Mouse (Mus musculus): ENCODE measurements around the gene Dph1.

Gene Dph1

DNA sequence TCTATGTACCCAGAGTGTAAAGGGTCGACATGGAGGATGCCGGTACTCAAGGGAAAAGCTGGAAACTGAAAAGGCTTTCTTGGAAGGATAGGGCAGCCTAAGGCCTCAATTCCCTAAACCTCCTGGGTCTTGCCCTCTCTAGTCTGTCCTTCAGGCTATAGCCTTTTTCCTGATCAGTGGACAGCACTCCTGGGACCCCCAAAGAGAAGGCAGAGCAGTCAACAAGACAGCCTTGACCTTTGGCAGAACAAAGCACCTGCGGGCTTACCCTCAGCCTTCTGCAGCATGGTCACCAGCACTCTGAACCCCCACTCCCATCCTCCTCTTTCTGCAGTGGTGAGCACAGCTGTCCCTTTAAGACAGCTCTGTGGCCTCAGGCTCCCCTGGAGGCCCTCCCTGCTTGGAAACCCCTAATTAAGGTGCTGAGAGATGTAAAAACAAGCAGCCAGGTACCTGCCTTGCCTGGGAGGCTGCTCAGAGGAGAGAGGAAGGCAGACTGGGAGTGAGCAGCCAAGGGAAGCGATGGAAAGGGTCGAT is at the start of gene Dph1:
Gene Dph1 (minus strand): TSS at position 337 of the 537 bp plus-strand sequence.
- no peak for DNase-seq (ENCODE audit: low read depth)

DNA sequence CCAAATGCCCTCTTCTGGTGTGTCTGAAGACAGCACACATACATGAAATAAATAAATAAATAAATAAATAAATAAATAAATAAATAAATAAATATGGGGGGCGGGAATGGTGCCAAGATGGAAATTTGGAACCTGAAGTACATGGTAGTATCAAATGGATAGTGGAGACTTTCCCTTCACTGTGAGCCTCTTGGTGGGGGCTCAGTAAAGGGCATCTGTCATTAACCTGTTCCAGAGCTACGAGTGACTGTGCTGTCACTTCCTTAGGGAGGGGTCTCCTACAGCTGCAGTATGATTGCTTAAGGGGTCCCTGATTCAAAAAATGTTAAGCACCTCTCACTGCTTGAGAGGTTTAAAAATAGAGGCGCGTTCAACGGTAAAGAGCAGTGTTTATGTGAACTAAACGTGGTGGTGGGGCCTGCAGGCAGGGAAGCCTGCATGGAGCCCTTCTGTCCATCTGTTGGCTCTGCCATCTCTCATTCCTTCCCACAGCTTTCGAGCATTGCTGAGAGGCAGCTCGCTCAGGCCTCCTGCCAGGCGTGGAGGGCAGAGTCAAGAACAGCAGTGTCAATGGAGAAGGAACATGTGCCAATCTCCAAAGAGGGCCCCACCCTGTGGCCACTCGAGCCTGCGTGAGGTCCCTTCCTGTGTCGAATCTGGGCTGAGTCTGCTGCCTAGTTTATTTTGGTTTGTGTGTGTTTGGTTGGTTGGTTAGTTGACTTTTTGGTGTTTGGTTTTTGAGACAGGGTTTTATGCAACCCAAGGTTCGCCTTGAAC is 49.3 kb upstream of the Dph1 start:
- no peak for DNase-seq (ENCODE audit: low read depth)

DNA sequence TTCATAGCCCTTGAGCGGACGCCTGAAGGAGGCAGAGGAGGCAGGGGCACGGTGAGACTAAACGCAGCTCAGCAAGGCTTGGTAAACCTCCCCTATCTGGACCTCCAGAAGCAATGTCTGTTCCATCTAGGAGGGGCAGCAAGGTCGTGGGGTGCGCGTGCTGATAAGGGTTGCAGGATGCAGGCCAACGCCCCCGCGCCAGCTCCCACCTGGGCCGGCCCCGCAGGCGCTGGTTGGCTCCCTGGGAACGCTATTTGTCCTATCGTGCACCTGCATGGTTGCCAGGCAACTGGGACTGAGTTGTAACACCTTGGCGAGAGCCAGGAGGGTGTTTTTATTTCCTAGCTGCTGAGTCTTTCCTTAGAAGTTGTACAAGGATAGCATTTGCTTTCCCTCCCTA is 43.7 kb upstream of the Dph1 start:
- DNase-seq (ENCODE audit: low read depth), result no peak

DNA sequence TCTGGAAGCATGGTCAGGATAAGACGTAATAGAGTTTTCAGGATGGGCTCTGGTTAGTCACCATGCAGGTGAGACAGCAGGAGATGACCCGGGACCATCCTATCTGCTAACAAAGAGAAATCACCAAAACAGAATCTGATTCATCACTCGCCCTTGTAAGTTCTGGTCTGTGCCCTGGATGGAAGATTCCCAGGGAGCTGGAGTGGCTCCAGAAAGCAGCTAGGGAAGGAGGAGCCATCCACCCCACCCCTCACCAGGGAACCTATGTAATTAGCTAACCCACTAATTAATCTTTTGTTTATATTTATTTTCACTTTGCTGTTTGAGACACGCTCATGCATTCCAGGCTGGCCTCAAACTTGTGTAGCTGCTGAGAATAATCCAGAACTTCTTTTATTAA is 41.4 kb upstream of the Dph1 start:
- DNase-seq (ENCODE audit: low read depth), result no peak

DNA sequence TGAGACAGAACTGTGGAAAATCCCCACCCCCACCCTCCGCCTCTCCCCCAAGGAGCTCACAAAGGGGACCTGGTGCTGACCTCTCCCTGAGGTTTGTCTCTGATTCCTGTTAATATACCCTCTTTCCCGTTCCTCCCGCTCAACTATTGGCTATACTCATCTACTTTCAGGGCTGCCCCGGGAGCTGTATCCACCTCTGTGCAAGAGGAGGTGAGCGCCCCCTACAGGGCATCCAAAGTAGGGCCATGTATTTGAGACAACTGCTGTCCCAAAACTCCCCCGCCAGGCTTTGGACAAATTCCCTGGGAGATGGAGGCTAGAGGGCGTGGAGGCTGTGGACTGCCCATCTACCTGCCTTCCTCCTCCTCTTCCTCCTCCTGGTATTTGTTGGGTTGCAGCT is 40.7 kb upstream of the Dph1 start:
- DNase-seq (ENCODE audit: low read depth), result peak; percentile 84

DNA sequence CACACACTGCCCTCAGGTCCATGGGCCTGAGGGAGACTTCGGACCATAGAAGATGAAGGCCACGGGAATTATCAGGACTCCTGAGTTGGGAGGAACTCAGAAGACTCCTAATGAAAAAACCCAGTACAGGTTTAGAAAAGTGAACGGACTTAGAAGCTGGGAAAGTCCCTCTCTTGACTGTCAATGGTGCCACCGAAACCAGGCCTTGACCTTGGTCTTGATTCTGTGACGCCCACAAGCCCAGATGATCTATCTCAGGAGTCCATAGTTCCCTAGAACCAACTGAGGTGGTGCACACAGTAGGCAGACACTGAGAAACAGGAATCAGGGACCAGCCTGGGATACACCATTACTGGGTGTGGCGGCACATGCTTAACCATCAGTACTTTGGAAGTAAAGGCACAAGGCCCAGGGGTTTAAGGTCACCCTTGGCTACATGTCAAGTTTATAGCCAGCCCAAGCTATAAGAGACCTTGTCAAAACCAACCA is 39.3 kb upstream of the Dph1 start:
- DNase-seq (ENCODE audit: low read depth), result no peak

DNA sequence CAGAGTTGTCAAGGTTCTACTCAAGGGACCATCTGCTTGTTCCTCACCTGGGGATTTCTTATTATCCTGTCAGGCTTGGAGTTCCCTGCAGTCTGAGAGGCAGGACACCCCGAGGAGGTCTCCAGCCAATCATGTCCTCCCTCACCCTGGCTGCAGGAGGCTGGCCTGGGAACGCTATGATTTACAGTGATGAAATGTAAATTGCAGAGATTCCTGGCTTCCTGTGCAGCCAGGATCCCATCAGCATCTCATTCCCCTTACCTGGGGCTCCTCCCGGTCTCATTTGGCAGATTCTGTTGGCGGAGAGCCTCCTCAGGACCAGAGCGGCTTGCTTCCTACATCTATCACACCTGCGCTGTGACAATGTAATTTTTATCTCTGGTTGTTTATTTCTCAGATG is 38.2 kb upstream of the Dph1 start:
- no peak for DNase-seq (ENCODE audit: low read depth)

DNA sequence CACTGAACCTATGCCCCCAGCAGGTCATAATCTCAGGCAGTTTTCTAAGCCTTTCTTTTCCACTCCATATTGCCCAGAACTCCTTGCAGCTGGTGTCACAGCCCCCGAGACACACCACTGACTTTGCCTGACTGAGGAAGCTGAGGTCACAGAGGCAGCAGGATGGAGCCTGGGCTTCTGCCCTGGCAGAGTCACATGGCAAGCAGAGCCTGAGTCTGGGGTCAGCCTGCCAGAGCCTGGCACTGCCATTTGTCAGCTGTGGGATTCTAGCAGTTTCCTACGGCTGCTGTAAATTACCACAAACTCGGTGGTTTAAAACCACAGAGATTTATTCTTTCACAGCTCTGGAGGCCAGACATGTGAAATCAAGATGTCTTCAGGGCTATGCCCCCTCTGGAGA is 36.6 kb upstream of the Dph1 start:
- no peak for DNase-seq (ENCODE audit: low read depth)

DNA sequence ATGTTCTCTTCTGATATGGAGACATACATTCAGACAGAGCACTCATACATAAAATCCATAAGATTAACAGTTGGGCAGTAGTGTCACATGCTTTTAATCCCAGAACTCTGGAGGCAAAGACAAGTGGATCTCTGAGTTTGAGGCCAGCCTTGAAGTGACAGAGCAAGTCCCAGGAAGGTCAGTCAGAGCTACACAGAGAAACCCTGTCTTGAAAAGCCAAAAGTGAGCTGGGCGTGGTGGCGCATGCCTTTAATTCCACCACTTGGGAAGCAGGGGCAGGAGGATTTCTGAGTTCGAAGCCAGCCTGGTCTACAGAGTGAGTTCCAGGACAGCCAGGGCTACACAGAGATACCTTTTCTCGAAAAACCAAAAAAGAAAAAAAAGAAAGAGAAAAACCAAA is 33.8 kb upstream of the Dph1 start:
- DNase-seq (ENCODE audit: low read depth), result no peak

DNA sequence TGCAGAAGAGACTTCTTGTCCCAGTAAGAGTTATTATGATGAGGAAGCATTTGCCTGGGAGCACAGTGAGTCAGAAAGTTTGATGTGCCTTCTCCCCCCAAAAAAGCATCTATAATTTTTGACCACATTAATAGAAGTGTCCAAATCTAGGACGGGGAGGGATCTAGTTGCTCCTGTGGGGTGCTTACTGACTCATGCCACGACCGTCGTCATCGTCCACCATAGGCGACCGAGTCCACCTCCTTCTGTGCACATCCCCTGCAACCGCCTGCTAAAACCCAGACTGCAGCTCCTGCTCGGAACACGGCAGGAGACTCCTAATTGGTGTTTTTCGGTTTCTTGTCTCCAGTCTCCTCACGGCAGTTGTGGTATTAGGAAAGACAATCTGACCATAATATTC is 33.0 kb upstream of the Dph1 start:
- DNase-seq (ENCODE audit: low read depth), result no peak

DNA sequence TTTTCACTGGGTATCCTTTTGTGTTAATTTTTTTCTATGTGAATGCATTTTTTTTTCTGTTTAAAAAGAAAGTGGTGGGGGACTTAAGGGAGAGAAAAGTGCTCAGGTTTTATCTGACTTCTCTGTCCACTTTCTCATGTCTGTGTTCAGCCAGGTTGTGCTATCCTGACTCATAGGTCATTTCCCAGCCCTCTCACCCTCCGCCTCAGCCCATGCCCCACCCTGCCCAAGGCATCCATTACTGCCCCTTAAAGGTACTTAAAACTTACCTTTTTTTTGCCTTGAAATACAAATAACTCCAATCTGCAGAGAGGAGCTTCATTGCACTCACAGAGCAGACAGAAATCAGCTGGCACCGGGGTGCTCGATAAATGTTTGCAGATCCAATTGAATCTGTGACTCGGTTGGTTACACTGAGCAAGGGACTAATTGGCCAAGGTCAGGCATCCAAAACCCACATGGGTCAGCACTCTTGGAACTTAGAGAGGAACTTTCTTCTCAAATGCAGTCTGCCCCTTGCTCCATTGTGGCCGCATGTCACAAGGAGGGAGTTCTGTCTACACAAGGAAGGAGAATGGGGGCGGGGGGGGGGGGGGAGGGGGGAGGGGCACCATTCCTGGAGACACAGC is 29.6 kb upstream of the Dph1 start:
- no peak for DNase-seq (ENCODE audit: low read depth)

DNA sequence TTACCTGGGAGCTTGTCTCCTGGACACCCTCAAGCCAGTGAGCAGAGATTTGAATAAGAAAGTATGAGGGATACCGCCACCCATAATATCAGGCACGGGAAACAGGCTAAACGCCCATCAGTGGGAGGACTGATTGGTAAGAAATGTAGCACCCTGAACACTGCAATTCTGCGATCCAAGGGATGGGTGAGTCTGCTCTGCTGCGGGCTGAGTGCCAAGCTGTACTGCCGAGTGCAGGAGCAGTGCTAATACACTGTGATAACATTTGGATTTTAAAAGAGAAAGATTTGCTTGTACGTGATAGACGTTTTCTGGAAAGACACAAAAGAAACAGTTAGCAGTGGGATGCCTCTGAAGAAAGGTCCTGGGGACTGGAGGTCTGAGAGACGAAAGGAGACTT is 29.1 kb upstream of the Dph1 start:
- no peak for DNase-seq (ENCODE audit: low read depth)

DNA sequence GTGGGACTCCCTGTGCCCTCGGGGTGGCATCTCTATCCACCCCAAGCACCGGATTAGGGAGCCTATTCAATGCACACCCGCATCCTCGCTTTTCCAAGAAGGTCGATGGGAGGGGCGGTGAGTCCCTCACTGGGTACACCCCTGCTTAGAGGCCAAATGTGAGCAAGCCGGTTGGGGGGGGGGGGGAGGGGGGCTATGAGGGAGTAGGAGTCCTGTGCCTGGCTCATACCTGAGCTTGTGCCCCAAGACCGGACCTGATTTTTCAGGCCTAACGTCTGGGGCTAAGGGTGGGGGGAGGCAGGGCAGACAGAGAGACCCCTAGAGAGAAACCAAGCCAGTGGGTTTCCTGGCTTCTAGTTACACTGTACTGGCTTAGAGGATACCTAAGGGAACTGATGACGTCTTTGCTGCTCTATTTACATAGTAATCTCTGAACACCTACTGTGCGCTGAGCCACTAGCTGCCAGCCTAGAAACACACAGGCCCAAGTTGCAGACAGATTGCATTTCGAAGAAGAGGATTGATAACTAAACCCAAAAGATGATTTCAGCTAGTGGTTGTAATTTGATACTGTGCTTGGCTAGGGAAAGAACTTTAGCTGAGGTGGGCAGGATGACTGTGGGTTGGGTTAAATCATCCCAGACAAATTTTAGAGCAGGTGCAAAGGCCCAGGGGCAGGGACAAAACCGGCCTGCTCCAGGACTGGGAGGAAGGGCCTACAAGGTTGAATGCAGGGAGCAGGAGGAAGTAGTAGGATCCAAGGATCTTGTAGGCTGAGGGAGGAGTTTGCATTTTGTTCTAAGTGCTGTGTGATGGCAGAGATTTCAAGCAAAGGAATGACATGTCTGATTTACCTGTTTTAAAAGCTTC is 23.3 kb upstream of the Dph1 start:
- DNase-seq (ENCODE audit: low read depth), result no peak

DNA sequence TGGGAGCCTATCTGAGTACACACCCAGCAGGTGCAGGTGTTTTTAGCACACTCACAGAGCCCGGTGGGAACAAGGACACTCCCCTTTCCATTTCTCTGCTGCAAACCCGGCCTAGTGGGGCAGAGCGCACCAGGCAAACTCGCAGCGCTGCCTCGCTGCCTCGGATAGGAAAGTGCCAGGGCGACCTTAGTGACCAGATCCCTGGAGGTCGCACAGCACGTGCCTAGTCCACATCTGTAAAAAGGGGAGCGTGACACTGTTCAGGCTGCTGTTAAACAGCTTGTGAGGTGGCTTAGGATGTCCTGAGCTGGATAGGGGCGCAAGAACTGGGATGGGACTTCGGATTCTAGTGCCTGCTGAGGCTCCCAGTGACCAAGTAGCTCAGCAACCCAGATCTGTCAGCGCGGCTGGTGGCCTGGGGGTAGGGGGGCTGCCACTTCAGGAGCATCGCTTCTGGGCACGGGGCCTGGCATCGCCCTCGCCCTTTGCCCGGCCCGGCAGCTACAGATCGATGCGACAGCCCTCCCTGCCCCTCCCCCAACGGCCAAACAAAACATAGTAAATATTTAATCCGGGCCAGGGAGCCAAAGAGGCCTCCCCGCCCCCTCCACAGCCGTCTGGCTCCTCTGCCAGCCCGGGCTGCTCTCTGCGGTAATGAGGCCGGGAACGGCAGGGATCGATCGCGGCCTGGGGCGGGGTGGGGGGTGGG is 22.5 kb upstream of the Dph1 start:
- DNase-seq (ENCODE audit: low read depth), result no peak

DNA sequence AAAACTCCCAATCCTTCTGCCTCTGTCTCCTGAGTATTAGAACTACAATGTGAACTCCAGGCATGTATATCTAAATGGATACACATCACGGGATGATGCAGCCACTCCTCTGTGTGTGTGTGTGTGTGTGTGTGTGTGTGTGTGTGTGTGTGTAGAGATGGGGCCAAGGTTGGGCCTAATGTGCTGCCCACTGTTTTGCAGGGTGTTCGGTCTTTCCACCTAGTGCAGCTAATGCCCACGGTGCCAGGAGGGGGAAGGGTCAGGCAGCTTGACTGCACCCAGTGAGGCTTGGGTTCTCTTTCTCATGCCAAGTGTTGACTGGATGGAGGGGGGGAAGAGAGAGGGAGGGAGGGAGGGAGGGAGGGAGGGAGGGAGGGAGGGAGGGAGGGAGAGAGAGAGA is 21.8 kb upstream of the Dph1 start:
- DNase-seq (ENCODE audit: low read depth), result no peak

DNA sequence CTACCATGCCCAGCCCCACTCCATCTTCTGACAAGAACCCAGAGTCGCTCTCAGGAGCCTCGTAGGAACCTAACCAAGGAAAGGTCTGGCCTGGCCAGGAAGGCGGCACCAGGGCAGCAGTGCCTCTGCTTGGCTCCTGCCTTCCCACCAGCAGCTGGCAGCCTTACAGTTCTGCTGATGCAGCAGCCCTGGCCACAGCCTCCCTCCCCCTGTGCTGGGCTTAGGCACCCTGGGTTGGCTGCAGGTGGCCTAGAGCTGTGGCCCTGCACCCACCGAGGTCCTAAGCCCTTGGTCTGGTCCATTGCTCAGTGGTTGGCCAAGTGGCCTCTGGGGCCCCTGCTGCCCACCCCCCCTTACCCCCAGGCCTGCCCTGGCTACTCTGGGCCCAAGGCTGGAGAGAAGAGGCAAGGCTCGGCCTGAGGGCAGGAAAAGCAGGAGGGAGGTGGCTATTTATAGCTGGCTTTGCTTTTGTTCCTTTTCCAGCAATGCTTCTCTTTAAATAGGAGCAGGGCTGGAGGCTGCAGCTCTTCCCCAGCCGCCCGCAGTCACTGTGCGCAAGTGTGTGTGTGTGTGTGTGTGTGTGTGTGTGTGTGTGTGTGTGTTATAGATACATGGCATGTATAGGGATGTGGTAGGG is 21.1 kb upstream of the Dph1 start:
- DNase-seq (ENCODE audit: low read depth), result no peak

DNA sequence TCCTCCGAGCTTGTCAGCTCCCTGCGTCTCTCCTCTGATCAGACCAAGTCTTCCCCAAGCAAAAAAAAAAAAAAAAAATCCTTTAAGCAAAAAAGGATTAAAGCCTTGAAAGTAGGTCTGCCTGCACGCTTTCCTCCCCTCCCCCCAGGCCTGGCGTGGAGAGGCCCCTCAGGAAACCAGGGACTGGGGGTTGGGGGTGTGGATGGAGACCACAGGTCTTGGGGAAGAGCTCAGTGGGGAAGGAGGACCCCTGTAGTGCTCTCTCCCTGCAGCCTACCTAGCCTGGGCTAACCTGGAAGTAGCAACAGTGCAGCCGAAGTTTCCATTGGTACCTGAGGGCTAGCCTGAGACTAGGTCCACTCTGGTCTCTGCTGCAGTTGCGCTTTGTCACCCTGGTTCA is 19.7 kb upstream of the Dph1 start:
- DNase-seq (ENCODE audit: low read depth), result no peak

DNA sequence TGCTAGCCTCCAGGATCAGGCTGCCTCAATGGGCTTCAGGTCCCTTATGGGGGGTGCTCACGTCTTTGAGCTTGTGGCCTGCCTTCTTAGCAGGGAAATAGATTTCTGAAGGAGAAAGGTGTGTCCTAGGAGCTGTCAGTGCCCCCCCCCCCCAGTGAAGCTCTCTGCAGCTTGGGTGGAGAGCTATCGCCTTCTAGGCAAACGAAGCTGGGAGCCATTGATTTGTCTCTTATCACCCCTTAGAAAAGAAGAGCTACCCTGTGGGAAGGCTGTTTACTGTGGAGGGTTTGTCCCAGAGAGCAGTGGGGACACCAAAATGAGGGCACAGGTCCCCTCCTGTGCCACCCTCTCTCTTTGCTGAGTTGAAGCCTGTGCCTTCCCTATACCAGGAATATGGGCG is 19.1 kb upstream of the Dph1 start:
- DNase-seq (ENCODE audit: low read depth), result no peak

DNA sequence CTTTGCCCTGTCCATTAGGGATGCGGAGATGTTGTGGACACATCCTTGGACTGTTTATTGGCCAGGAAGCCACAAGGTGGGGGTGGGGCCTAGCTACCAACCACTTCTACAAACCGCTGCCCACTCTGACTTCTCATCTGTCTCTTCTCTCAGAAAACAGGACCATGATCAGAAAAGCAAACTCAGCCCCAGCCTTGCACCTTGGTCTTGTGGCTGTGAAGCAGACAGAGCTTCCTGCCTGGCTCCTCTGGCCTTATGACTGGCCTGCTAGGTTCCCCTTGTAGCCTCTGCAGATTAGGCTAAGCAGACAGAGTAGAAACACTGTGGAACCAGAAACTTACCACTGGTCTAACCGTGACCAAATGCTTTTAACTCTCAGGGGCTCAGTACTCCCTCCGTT is 18.3 kb upstream of the Dph1 start:
- no peak for DNase-seq (ENCODE audit: low read depth)

DNA sequence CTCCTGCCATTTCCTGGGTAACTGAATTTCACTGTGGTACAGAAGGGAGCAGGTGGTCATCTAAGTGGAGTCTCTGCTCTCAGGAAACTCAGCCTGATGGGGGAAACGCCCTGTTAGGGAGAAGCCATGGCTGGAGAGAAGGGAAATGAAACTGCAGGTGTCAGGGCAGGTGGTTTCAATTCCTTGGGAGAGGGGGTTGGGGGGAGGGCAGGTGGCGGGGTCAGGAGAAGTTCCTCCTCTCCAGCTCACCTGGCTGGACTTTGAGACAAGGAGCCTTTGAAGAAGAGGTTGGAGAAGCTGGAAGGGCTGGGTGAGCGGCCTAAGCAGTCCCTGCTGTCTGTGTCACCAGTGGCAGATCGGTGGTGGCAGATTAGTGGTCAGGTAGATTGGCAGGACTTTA is 15.3 kb upstream of the Dph1 start:
- DNase-seq (ENCODE audit: low read depth), result no peak

DNA sequence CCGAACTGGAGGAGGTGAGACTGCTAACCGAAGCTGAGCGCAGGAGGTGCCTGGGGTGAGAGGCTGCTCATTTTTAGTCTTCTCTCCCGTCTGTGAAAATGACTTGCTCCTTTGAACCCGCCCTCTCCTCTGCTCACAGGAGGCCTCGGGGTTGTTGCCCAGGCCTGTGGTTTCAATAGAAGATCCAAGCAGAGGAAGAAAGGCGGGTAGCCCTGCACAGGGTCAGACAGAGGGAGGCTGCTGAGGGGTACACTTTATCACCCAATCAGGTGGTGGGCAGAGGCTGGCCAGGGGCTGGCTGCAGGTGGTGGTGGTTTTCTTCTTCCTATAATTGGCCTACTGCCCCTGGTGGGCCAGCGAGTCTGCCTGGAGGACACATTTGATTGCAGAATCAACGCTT is 13.4 kb upstream of the Dph1 start:
- DNase-seq (ENCODE audit: low read depth), result peak; percentile 35

DNA sequence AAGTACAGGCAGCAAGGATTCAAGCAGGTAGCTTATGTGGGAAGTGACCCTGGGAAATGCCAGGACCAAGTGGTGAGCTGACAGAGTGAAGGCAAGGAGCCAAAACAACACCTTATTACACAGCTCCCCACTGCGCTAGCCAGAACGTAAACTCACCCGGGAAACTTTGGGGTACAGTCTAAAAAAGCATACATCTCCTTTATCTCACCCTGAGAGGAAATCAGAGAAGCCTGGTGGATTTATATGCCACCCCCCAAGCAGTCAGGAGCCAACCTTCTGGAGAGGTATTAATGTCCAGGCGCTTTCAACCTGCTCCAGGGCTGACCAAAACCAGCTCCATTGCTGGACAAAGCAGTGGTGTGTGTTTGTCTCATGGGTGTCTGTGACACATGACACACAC is 12.9 kb upstream of the Dph1 start:
- no peak for DNase-seq (ENCODE audit: low read depth)

Measured in naive thymus-derived CD4-positive, alpha-beta T cell, adult 2 months (primary cell).